Mouse (Mus musculus) Muller cell, postnatal 12 days (primary cell): ENCODE measurements at regions not wholly inside any gene's neighbourhood (a gene's known extent, or its start where the extent isn't known, plus 50 kb on each side); places are given as distances from the start of the nearest gene placed in this dataset.
A peak's percentile ranks its signal among the peaks of the same experiment; 100 is the strongest.

Source experiments
- DNase-seq: peaks from one replicate; pipeline ENCODE4 v3.0.0-alpha.2; 2015; ENCODE audit errors: inconsistent ontology term

DNA sequence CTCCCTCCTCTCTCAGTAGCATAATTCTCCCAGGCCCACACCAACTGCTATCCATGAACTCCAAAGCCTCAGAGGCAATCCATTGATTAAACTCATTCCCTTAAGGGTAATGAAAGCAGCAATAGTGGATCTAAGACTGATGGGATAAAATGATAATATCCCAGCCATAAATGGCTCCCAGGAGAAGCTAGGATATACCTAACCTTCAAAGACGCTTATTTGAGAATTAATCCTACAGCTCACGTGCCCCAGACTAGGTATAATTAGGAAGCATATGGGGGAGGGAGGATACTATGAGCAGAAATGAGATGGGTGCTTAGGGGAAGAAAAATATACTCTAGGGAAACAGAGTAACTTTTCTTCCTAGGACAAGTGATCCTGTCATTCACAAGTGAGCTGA lies 52.8 kb upstream of the Rnf32 start:
- DNase-seq: no peak

DNA sequence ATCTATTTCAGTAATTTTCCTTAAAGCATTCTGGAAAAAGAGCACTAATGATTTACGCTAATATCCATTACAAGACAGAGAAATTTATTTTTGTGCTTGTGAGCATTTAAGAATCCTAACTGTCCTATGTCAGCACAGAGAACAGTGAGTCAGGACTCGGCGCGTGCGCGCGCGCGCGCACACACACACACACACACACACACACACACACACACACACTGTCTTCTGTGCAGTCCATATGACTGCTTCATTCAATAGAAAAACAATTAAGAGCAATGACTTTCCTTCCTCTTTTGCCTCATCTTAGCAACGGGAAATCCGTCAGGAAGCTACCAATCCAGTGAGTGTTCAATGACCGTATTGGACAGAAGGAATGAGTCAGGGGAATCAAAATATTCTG lies 53.3 kb upstream of the Rnf32 start:
- DNase-seq: no peak

GRCm38 (mm10) chr5:29137481-29137880 lies 58.3 kb upstream of the Rnf32 start:
- no peak for DNase-seq

DNA sequence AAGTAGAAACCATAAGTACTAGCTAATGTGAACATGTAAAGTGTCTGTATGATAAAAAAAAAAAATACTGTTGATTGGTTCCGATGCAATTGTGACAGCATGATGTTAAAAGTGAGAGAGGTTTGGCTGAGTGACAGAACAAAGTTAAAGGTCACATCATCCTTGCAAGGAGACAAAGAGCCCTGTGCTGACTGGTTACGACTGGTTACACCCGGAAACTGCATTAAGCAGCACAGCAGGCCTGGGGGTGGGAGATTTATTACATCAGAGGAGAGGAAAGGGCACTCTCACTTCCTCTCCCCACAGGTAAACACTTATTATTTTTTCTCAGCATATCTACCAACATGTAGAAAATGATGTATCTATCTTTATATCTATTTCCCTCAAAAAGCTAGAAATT lies 63.5 kb upstream of the Rnf32 start:
- DNase-seq: no peak

- DNase-seq: peak; percentile 28
Measured at GRCm38 (mm10) chr5:29131762-29132161, 64.0 kb upstream of the Rnf32 start.

- DNase-seq: no peak
Measured at GRCm38 (mm10) chr5:29129724-29130123, 66.1 kb upstream of the Rnf32 start.

DNA sequence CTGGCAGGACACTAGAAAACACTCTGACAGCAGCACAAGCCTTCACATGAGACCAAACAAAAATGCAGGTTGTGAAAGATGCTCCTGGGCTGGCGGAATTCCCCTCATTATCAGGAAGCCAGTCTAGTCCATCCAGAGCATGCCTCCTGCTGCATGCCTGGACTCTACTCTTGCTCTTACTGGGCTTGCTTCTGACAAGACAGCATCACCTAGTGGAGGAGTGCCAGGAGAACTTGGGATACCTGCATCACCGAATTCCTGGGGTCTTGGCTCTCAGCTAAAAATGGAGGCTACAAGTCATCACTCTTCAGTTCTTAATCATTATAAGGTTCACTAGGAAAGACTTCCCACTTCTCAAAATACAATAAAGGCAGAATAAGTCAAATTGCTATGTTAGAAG lies 78.8 kb upstream of the Rnf32 start:
- no peak for DNase-seq

DNA sequence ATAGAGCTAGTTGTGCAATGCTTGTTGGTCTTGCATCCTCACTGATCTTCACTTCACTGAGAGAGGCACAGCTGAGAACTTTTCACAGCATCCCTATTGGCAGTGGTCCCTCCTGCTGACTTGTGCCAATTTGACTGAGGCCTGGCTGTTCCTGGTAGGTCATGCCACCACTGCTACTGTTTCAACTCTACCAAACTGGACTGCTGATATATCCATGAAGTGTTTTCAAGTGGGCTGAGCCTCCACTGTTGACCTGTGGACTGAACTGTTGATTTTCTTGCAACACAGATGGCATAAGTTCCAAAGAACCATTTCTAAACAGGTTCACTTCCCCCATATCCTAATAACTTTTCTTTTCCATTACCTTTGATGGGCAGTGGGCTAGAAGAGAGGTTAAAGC lies 83.3 kb upstream of the Rnf32 start:
- DNase-seq: no peak

DNA sequence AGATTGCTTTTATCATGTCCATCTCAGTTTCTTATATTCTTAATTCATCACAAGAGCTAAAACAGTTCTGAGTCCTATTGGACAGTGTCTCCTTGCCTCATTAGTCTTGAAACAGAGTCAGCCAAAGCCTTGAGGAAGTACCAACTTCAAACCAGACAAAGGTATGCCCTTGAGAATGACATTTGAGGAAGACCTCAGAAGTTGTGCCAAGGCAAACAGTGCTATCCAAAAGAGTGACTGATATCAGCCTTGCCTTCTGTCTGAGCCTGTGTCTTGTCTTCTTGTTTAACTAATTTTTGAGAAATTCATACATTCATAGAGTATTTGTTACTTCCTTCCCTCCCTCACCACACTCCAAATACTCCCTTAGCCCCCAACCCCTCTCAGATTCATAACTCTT lies 88.5 kb upstream of the Rnf32 start:
- no peak for DNase-seq

GRCm38 (mm10) chr5:29083288-29083687 lies 112.5 kb upstream of the Rnf32 start:
- DNase-seq: peak; percentile 5

GRCm38 (mm10) chr5:29054393-29054792 lies 141.4 kb upstream of the Rnf32 start:
- DNase-seq: no peak

DNA sequence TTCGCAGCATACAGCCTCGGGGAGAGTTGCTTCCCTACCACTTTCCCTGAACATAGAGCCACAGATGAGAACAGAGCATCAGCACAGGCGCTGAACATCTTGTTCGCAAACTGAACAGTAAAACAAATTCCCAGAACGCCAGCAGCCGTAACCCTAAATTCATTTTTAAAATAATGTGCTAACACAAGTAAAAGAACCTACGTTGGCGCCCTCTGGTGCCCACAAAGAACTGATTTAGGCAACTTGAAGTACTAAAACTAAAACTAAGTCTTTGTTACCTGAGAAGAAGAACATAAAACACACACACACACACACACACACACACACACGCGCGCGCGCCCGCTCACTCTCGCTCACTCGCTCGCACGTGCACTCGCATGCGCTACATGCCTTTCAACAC lies 159.2 kb upstream of the Rnf32 start:
- DNase-seq: no peak

- peak; percentile 97 for DNase-seq
Measured at GRCm38 (mm10) chr5:29033462-29033997, 162.3 kb upstream of the Rnf32 start.

GRCm38 (mm10) chr5:29030525-29030924 lies 165.3 kb upstream of the Rnf32 start:
- DNase-seq: no peak

DNA sequence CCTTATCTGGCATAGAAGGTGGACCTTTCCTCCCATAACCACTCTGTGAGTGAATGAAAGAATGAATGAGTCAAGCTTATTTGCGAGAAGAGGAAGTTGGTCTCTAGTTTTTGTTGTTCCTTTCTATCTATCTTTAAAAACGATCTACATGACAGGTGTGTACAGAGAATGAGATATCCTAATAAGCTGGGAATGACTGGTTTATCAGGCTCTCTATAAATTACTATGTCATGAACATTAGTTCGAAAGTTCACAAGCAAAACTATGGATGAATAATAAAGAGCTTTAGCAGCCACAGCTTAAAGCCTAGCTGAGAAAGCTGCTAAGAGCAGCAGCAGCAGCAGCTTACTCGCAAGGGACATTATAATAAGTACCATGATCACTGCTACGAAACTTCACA lies 165.8 kb upstream of the Rnf32 start:
- no peak for DNase-seq

GRCm38 (mm10) chr5:29025045-29025444 lies 170.7 kb upstream of the Rnf32 start:
- DNase-seq: no peak

DNA sequence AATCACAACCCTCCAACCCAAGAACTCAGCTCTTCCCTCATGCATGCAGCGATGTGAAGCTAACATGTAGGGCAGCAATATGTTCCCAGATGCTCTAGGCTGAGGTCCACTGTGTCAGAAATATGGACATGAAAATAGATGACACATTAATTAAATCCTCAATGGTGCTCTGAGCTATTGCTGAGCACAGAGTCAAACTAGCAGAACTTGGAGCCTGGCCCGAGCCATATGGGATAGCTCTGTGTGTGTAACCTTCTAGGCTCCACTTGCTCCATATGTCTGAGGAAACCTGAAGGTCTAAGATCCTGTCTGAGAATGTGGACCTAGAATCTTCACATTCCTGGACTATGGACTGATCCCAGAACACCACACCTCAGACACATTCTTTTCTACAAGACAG lies 203.0 kb upstream of the Rnf32 start:
- no peak for DNase-seq

GRCm38 (mm10) chr5:28979932-28980331 lies 215.9 kb upstream of the Rnf32 start:
- no peak for DNase-seq

- DNase-seq: no peak
Measured at GRCm38 (mm10) chr5:28970404-28970803, 225.4 kb upstream of the Rnf32 start.

DNA sequence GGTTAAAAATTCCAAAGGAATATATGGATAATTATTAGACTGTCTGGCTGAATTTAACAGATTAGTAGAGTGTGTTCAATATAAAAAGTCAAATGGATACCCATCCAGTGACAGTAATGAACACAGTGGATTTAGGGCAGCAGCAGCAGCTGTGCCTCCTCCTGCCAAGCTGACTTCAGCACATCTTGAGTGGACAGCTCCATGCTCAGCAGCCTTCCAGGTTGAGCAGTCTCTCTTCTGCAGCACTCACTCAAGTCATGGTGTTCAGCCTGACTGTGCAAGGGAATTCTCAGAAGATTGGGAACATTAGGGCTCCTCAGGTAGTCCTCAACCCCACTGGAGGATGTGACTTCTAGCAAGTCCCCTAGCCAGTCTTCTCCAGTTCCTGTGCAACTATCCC lies 240.8 kb upstream of the Rnf32 start:
- peak; percentile 21 for DNase-seq

DNA sequence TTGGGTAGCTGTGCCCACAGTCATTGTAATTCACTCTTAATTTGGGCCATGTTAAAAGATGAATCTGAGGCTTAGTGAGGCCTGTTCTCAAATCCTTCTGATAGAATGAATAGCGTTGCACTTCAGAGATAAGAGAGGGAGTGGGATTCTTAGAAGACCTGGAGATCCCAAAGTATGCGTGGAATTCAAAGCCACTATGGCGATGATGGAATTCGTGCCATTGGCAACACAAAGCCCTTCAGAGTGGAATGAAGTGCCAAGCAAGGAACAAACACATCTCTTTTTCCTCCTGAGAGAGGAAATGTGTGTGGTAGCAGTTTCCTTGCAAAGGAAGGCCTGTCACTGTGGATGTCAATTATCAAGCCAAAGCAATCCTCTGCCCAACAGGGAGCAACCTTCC lies 248.3 kb upstream of the Rnf32 start:
- no peak for DNase-seq

GRCm38 (mm10) chr5:28943571-28944316 lies 252.0 kb upstream of the Rnf32 start:
- DNase-seq: no peak

DNA sequence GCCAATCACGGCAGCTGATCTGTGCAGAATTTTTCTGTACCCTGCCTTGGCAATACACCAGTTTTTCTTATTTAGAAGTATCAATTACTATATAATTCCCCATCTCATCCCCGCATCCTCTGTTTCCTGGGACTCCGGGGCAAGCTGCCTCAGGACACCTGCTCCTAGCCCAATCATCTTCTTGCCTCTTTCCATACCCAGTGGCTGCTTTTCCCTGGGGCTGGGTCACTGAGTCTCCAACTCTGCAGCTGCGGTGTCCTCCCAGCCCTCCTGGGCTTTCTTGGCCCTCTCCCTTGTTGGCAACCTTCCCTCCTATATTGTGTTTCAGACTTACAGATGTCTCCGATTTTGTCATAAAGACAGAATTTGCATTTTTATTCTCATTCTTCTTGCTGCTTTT lies 254.8 kb upstream of the Rnf32 start:
- no peak for DNase-seq
